Mouse (Mus musculus) neural tube, embryonic 12.5 days (tissue): ENCODE measurements around the gene Tspan11. TPM values are rescaled to one million over a fixed set of nuclear protein-coding genes. Genes with fewer than 3 reads are reported as not detected.
A peak's percentile ranks its signal among the peaks of the same experiment; 100 is the strongest.

ENCODE experiments used
- ATAC-seq: fragments of 200-750 bp; cut with Nextera tagmentation; 2 replicates; pipeline ENCODE4 v1.8.0; 2017; ENCODE audit warnings: low read depth, mild to moderate bottlenecking, moderate TSS enrichment, moderate library complexity; ENCODE audit not compliant: low FRiP score
- H3K27ac ChIP-seq: fragments of 300-500 bp; sonication (generic); 2 replicates; pipeline ENCODE4 v1.5.1; 2016
- H3K27me3 ChIP-seq: fragments of 300-500 bp; sonication (generic); replicated peaks from 2 replicates; pipeline ENCODE4 v1.6.1; 2016; ENCODE audit warnings: mild to moderate bottlenecking
- H3K36me3 ChIP-seq: fragments of 300-500 bp; sonication (generic); 2 replicates; pipeline ENCODE4 v1.6.1; 2016; ENCODE audit warnings: mild to moderate bottlenecking
- H3K4me1 ChIP-seq: fragments of 300-500 bp; sonication (generic); 2 replicates; pipeline ENCODE4 v1.6.1; 2016
- H3K4me2 ChIP-seq: fragments of 300-500 bp; sonication (generic); replicated peaks from 2 replicates; pipeline ENCODE4 v1.6.1; 2016; ENCODE audit warnings: mild to moderate bottlenecking
- H3K4me3 ChIP-seq: fragments of 300-500 bp; sonication (generic); 2 replicates; pipeline ENCODE4 v1.5.1; 2016
- H3K9ac ChIP-seq: fragments of 300-500 bp; sonication (generic); 2 replicates; pipeline ENCODE4 v1.6.1; 2016; ENCODE audit warnings: mild to moderate bottlenecking
- H3K9me3 ChIP-seq: fragments of 300-500 bp; sonication (generic); 2 replicates; pipeline ENCODE4 v1.6.1; 2016; ENCODE audit warnings: mild to moderate bottlenecking
- WGBS: fragments of 180-500 bp; shearing (Covaris S2); methylation state at CpG from one replicate; pipeline ENCODE4 v1.1.7; 2016; 5-methylcytosine and 5-hydroxymethylcytosine counted together
- polyA plus RNA-seq: library from polyadenylated mRNA; unstranded; fragments of >200 nt; fragmentation: Nextera tagmentation; extraction: Ambion mirVana; gene quantifications from 2 replicates; pipeline ENCODE4 v1.2.1, GENCODE M21; 2016

Tspan11 gene
- polyA plus RNA-seq, 1 experiment from 2014 or later, result 19.5 TPM

- WGBS, result 84% methylated on average over 9 of the region's 9 CpGs
Observed at GRCm38 (mm10) chr6:127948656-127949055, 61.3 kb downstream of the Tspan11 start.

GRCm38 (mm10) chr6:127949885-127950284, 62.5 kb downstream of the Tspan11 start:
- Histone ChIP-seq H3K4me3 (no peak overlapping the region), H3K9me3 (no peaks in the 10 kb centered on the region), H3K9ac (no peak overlapping the region), H3K27me3 (0 out of 2 replicates have a peak, but pooled peaks cover 3% of the 10 kb centered on the region), H3K36me3 (no peaks in the 10 kb centered on the region), H3K4me1 (no peaks in the 10 kb centered on the region), H3K27ac (no peak overlapping the region), H3K4me2 (no peak overlapping the region)
- 90% methylated on average over 7 of the region's 7 CpGs for WGBS
- no peak for ATAC-seq

More at GRCm38 (mm10) chr6:127948656-127949055, 61.3 kb downstream of the Tspan11 start:
- no peaks in the 10 kb centered on the region for H3K4me1 ChIP-seq
- no peak overlapping the region for H3K4me2 ChIP-seq
- H3K27ac ChIP-seq, result no peak overlapping the region
- H3K9me3 ChIP-seq, result no peaks in the 10 kb centered on the region
- ATAC-seq, result no peak
- no peak overlapping the region for H3K4me3 ChIP-seq
- no peak overlapping the region for H3K9ac ChIP-seq
- H3K36me3 ChIP-seq, result no peaks in the 10 kb centered on the region
- 0 out of 2 replicates have a peak, but pooled peaks cover 3% of the 10 kb centered on the region for H3K27me3 ChIP-seq

GRCm38 (mm10) chr6:127953071-127953470, 65.7 kb downstream of the Tspan11 start:
- Histone ChIP-seq H3K4me1 (no peaks in the 10 kb centered on the region), H3K27me3 (0 out of 2 replicates have a peak, but pooled peaks cover 3% of the 10 kb centered on the region), H3K36me3 (no peaks in the 10 kb centered on the region), H3K9ac (no peak overlapping the region), H3K9me3 (no peaks in the 10 kb centered on the region), H3K27ac (no peak overlapping the region), H3K4me2 (no peak overlapping the region), H3K4me3 (no peak overlapping the region)
- no peak for ATAC-seq
- whole genome bisulfite sequencing, result 86% methylated on average over 4 of the region's 4 CpGs

GRCm38 (mm10) chr6:127956172-127956571, 68.8 kb downstream of the Tspan11 start:
- no peak overlapping the region for H3K4me3 ChIP-seq
- no peak overlapping the region for H3K27ac ChIP-seq
- H3K9ac ChIP-seq, result no peak overlapping the region
- H3K4me2 ChIP-seq, result no peak overlapping the region
- H3K36me3 ChIP-seq, result no peaks in the 10 kb centered on the region
- WGBS, result 87% methylated on average over 5 of the region's 5 CpGs
- ATAC-seq, result no peak
- H3K9me3 ChIP-seq, result no peaks in the 10 kb centered on the region
- no peaks in the 10 kb centered on the region for H3K4me1 ChIP-seq
- H3K27me3 ChIP-seq, result 0 out of 2 replicates have a peak, but pooled peaks cover 3% of the 10 kb centered on the region

- Histone ChIP-seq H3K4me3 (no peak overlapping the region), H3K4me1 (no peaks in the 10 kb centered on the region), H3K27ac (no peak overlapping the region), H3K27me3 (no peaks in the 10 kb centered on the region), H3K4me2 (no peak overlapping the region), H3K9me3 (no peaks in the 10 kb centered on the region), H3K9ac (no peak overlapping the region), H3K36me3 (peaks cover 8% of the 10 kb centered on the region; the same call in 1 of the 2 replicates)
- no peak for ATAC-seq
- WGBS, result 93% methylated on average over 1 of the region's 1 CpGs
Observed at GRCm38 (mm10) chr6:127960203-127960602, 72.8 kb downstream of the Tspan11 start.

GRCm38 (mm10) chr6:127965497-127965896, 78.1 kb downstream of the Tspan11 start:
- ATAC-seq, result peak; percentile 31; the same call in 1 of the 2 replicates
- peaks cover 10% of the 10 kb centered on the region; the same call in 1 of the 2 replicates for H3K4me1 ChIP-seq
- H3K27me3 ChIP-seq, result no peaks in the 10 kb centered on the region
- no peak overlapping the region for H3K9ac ChIP-seq
- peaks cover 8% of the 10 kb centered on the region; the same call in 1 of the 2 replicates for H3K36me3 ChIP-seq
- H3K4me3 ChIP-seq, result no peak overlapping the region
- no peak overlapping the region for H3K4me2 ChIP-seq
- H3K9me3 ChIP-seq, result no peaks in the 10 kb centered on the region
- WGBS, result 46% methylated on average over 8 of the region's 8 CpGs
- no peak overlapping the region for H3K27ac ChIP-seq

- H3K4me3 ChIP-seq, result no peak overlapping the region
- H3K4me1 ChIP-seq, result peaks cover 28% of the 10 kb centered on the region
- no peak overlapping the region for H3K27ac ChIP-seq
- no peak for ATAC-seq
- 72% methylated on average over 7 of the region's 7 CpGs for WGBS
- H3K9ac ChIP-seq, result no peak overlapping the region
- no peaks in the 10 kb centered on the region for H3K27me3 ChIP-seq
- H3K4me2 ChIP-seq, result no peak overlapping the region
- no peaks in the 10 kb centered on the region for H3K36me3 ChIP-seq
- H3K9me3 ChIP-seq, result no peaks in the 10 kb centered on the region
Observed at GRCm38 (mm10) chr6:127969709-127970108, 82.3 kb downstream of the Tspan11 start.

- Histone ChIP-seq H3K27me3 (no peaks in the 10 kb centered on the region), H3K36me3 (no peaks in the 10 kb centered on the region), H3K27ac (no peak overlapping the region), H3K4me3 (no peak overlapping the region), H3K9ac (no peak overlapping the region), H3K4me1 (peaks cover 32% of the 10 kb centered on the region), H3K9me3 (no peaks in the 10 kb centered on the region), H3K4me2 (no peak overlapping the region)
- ATAC-seq, result 0 out of 2 replicates have a peak, but pooled peaks have one; percentile 22
- whole genome bisulfite sequencing, result 9% methylated on average over 7 of the region's 7 CpGs
Observed at GRCm38 (mm10) chr6:127970120-127970519, 82.7 kb downstream of the Tspan11 start.

- Histone ChIP-seq H3K4me2 (no peak overlapping the region), H3K9ac (no peak overlapping the region), H3K4me3 (no peak overlapping the region), H3K27ac (no peak overlapping the region), H3K36me3 (no peaks in the 10 kb centered on the region), H3K27me3 (no peaks in the 10 kb centered on the region), H3K9me3 (no peaks in the 10 kb centered on the region), H3K4me1 (peaks cover 32% of the 10 kb centered on the region)
- no peak for ATAC-seq
- 54% methylated on average over 5 of the region's 5 CpGs for WGBS
Observed at GRCm38 (mm10) chr6:127970848-127971247, 83.5 kb downstream of the Tspan11 start.

- no peak overlapping the region for H3K9ac ChIP-seq
- H3K9me3 ChIP-seq, result no peaks in the 10 kb centered on the region
- H3K4me2 ChIP-seq, result no peak overlapping the region
- H3K4me3 ChIP-seq, result no peak overlapping the region
- H3K4me1 ChIP-seq, result peaks cover 27% of the 10 kb centered on the region
- H3K27ac ChIP-seq, result no peak overlapping the region
- no peaks in the 10 kb centered on the region for H3K36me3 ChIP-seq
- 93% methylated on average over 5 of the region's 5 CpGs for WGBS
- ATAC-seq, result no peak
- no peaks in the 10 kb centered on the region for H3K27me3 ChIP-seq
Observed at GRCm38 (mm10) chr6:127971931-127972330, 84.5 kb downstream of the Tspan11 start.

GRCm38 (mm10) chr6:127973553-127973952, 86.2 kb downstream of the Tspan11 start:
- H3K9me3 ChIP-seq, result no peaks in the 10 kb centered on the region
- 0 out of 2 replicates have a peak overlapping the region, but pooled peaks have one; percentile 20 for H3K4me2 ChIP-seq
- peaks cover 27% of the 10 kb centered on the region for H3K4me1 ChIP-seq
- 12% methylated on average over 6 of the region's 6 CpGs for WGBS
- H3K4me3 ChIP-seq, result no peak overlapping the region
- no peaks in the 10 kb centered on the region for H3K36me3 ChIP-seq
- H3K27ac ChIP-seq, result no peak overlapping the region
- no peak overlapping the region for H3K9ac ChIP-seq
- H3K27me3 ChIP-seq, result no peaks in the 10 kb centered on the region
- peak; percentile 49 for ATAC-seq

- Histone ChIP-seq H3K9me3 (no peaks in the 10 kb centered on the region), H3K27ac (no peak overlapping the region), H3K4me1 (peaks cover 31% of the 10 kb centered on the region), H3K9ac (no peak overlapping the region), H3K36me3 (no peaks in the 10 kb centered on the region), H3K4me3 (no peak overlapping the region), H3K27me3 (no peaks in the 10 kb centered on the region), H3K4me2 (peak overlapping the region; percentile 20; the same call in 1 of the 2 replicates)
- WGBS, result 13% methylated on average over 9 of the region's 9 CpGs
- peak; percentile 49 for ATAC-seq
Observed at GRCm38 (mm10) chr6:127974000-127974399, 86.6 kb downstream of the Tspan11 start.

GRCm38 (mm10) chr6:127976695-127977094, 89.3 kb downstream of the Tspan11 start:
- no peaks in the 10 kb centered on the region for H3K27me3 ChIP-seq
- no peak overlapping the region for H3K27ac ChIP-seq
- H3K4me2 ChIP-seq, result no peak overlapping the region
- no peak overlapping the region for H3K9ac ChIP-seq
- H3K4me3 ChIP-seq, result no peak overlapping the region
- H3K4me1 ChIP-seq, result peaks cover 53% of the 10 kb centered on the region
- WGBS, result 88% methylated on average over 6 of the region's 6 CpGs
- ATAC-seq, result no peak
- no peaks in the 10 kb centered on the region for H3K9me3 ChIP-seq
- H3K36me3 ChIP-seq, result no peaks in the 10 kb centered on the region
